Mouse (Mus musculus): ENCODE results near the gene Prkag1.
A peak's percentile ranks its signal among the peaks of the same experiment; 100 is the strongest.

The Prkag1 gene

GRCm38 (mm10) chr15:98853161-98853937 is 22.0 kb upstream of the Prkag1 start:
- DNase-seq (ENCODE audit: low spot score in 2 of 2) = no peak

- peak in 1 of 2 experiments; percentile 61 for DNase-seq (ENCODE audit: low spot score in 2 of 2)
Measured at GRCm38 (mm10) chr15:98852733-98853132, 21.4 kb upstream of the Prkag1 start.

GRCm38 (mm10) chr15:98852071-98852470 is 20.8 kb upstream of the Prkag1 start:
- DNase-seq (ENCODE audit: low spot score in 2 of 2) = peak in 1 of 2 experiments; percentile 62

- DNase-seq (ENCODE audit: low spot score in 2 of 2) = no peak
Measured at GRCm38 (mm10) chr15:98851229-98851818, 20.0 kb upstream of the Prkag1 start.

- DNase-seq (ENCODE audit: low spot score in 2 of 2) = peak in 1 of 2 experiments; percentile 58
Measured at GRCm38 (mm10) chr15:98850668-98851067, 19.3 kb upstream of the Prkag1 start.

- DNase-seq (ENCODE audit: low spot score in 2 of 2) = peak in 1 of 2 experiments; percentile 59
Measured at GRCm38 (mm10) chr15:98849956-98850600, 18.8 kb upstream of the Prkag1 start.

- no peak for DNase-seq (ENCODE audit: low spot score in 2 of 2)
Measured at GRCm38 (mm10) chr15:98849165-98849564, 17.8 kb upstream of the Prkag1 start.

- DNase-seq (ENCODE audit: low spot score in 2 of 2) = no peak
Measured at GRCm38 (mm10) chr15:98846140-98846539, 14.8 kb upstream of the Prkag1 start.

GRCm38 (mm10) chr15:98845149-98845548 is 13.8 kb upstream of the Prkag1 start:
- DNase-seq (ENCODE audit: low spot score in 2 of 2) = no peak

GRCm38 (mm10) chr15:98843595-98844223 is 12.4 kb upstream of the Prkag1 start:
- DNase-seq (ENCODE audit: low spot score in 2 of 2) = peak in 1 of 2 experiments; percentile 61

- DNase-seq (ENCODE audit: low spot score in 2 of 2) = no peak
Measured at GRCm38 (mm10) chr15:98839671-98840585, 8.6 kb upstream of the Prkag1 start.

GRCm38 (mm10) chr15:98839161-98839560 is 7.8 kb upstream of the Prkag1 start:
- no peak for DNase-seq (ENCODE audit: low spot score in 2 of 2)

GRCm38 (mm10) chr15:98837743-98838103 is 6.4 kb upstream of the Prkag1 start:
- DNase-seq (ENCODE audit: low spot score in 2 of 2) = no peak

- DNase-seq (ENCODE audit: low spot score in 2 of 2) = no peak
Measured at GRCm38 (mm10) chr15:98837006-98837742, 5.9 kb upstream of the Prkag1 start.

- DNase-seq (ENCODE audit: low spot score in 2 of 2) = no peak
Measured at GRCm38 (mm10) chr15:98835291-98835690, 4.0 kb upstream of the Prkag1 start.

- DNase-seq (ENCODE audit: low spot score in 2 of 2) = no peak
Measured at GRCm38 (mm10) chr15:98834059-98834458, 2.7 kb upstream of the Prkag1 start.

- no peak for DNase-seq (ENCODE audit: low spot score in 2 of 2)
Measured at GRCm38 (mm10) chr15:98833281-98833680, 2.0 kb upstream of the Prkag1 start.

GRCm38 (mm10) chr15:98832161-98833058 is 1.1 kb upstream of the Prkag1 start:
- peak; percentile 70 to 81 for DNase-seq (ENCODE audit: low spot score in 2 of 2)

- DNase-seq (ENCODE audit: low spot score in 2 of 2) = no peak
Measured at GRCm38 (mm10) chr15:98831684-98832035, 339 bp upstream of the Prkag1 start.

- DNase-seq (ENCODE audit: low spot score in 2 of 2) = no peak
Measured at GRCm38 (mm10) chr15:98827611-98828011, 3.7 kb downstream of the Prkag1 start.
